Mouse (Mus musculus) neural tube, embryonic 11.5 days (tissue): ENCODE measurements around the gene Ndufb7. TPM values are rescaled to one million over a fixed set of nuclear protein-coding genes. Genes with fewer than 3 reads are reported as not detected.

ENCODE experiments used
- ATAC-seq: fragments of 200-750 bp; cut with Nextera tagmentation; 2 replicates; pipeline ENCODE4 v1.8.0; 2017; ENCODE audit warnings: moderate number of reproducible peaks, mild to moderate bottlenecking, moderate TSS enrichment, moderate library complexity; ENCODE audit not compliant: insufficient read depth, low FRiP score, low TSS enrichment
- DNase-seq: peaks from one replicate; pipeline ENCODE4 v3.0.0-alpha.2; 2015; ENCODE audit warnings: low spot score
- H3K27ac ChIP-seq: fragments of 300-500 bp; sonication (generic); 2 replicates; pipeline ENCODE4 v1.5.1; 2014; ENCODE audit warnings: low read depth, mild to moderate bottlenecking, low read length
- H3K27me3 ChIP-seq: fragments of 300-500 bp; sonication (generic); 2 replicates; pipeline ENCODE4 v1.6.1; 2014; ENCODE audit warnings: mild to moderate bottlenecking, low read length, mixed read lengths; ENCODE audit not compliant: control insufficient read depth, insufficient read depth
- H3K36me3 ChIP-seq: fragments of 300-500 bp; sonication (generic); 2 replicates; pipeline ENCODE4 v1.6.1; 2014; ENCODE audit warnings: mild to moderate bottlenecking, low read length, moderate library complexity, mixed read lengths; ENCODE audit not compliant: control insufficient read depth, insufficient read depth
- H3K4me1 ChIP-seq: fragments of 300-500 bp; sonication (generic); 2 replicates; pipeline ENCODE4 v1.6.1; 2014; ENCODE audit warnings: low read length, mixed read lengths; ENCODE audit not compliant: control insufficient read depth, insufficient read depth
- H3K4me2 ChIP-seq: fragments of 300-500 bp; sonication (generic); 2 replicates; pipeline ENCODE4 v1.6.1; 2014; ENCODE audit warnings: low read depth, mild to moderate bottlenecking, moderate library complexity
- H3K4me3 ChIP-seq: fragments of 300-500 bp; sonication (generic); 2 replicates; pipeline ENCODE4 v1.5.1; 2014; ENCODE audit warnings: low read depth, low read length
- H3K9ac ChIP-seq: fragments of 300-500 bp; sonication (generic); 2 replicates; pipeline ENCODE4 v1.6.1; 2014; ENCODE audit warnings: mild to moderate bottlenecking, low read length
- H3K9me3 ChIP-seq: fragments of 300-500 bp; sonication (generic); 2 replicates; pipeline ENCODE4 v1.6.1; 2016; ENCODE audit warnings: low read length; ENCODE audit not compliant: control insufficient read depth
- WGBS: fragments of 180-500 bp; shearing (Covaris S2); extraction: QIAGEN DNeasy Blood & Tissue Kit; methylation state at CpG from one replicate; pipeline ENCODE4 v1.1.7; 2014; 5-methylcytosine and 5-hydroxymethylcytosine counted together
- polyA plus RNA-seq: library from polyadenylated mRNA; unstranded; fragments of >200 nt; fragmentation: Nextera tagmentation; extraction: Ambion mirVana; gene quantifications from 2 replicates; pipeline ENCODE4 v1.2.1, GENCODE M21; 2014

The Ndufb7 gene
- polyA plus RNA-seq, 1 experiment from 2014 or later: 326 TPM

DNA sequence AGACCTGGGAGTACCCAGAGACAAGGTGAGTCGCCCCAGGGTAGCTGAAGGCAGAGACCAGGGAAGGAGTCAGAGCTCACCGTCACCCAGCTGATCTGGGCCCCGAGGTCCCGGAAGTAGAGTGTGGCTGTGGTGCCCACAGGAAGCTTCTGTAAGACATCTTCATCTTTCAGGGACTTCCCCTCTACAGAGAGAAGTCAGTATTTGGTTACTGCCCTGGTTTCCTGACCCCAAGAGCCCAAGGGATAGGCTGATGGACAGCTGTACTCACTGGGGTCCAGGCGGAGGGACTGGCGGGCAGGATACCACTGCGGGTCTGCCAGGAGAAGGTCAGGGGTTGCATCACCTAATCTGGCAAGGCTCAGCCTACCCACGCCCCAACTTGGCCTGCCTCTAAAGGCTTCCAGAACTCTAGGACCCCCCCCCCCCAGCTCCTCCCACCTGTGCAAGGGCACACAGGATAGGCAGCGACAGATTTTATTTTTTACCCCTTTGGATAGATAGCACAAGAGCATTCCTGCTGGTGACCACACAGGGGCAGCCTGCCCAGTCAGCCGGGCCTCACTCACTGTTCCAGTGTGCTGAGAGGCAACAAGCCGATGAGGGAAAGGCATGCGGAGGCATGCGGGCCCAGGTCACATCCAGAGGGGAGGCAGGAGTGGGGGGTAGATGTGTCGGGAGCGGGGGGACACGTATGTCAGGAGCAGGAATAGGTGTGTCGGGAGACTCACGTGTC, 6.8 kb downstream of the Ndufb7 start:
- H3K36me3 ChIP-seq: peaks cover 17% of the 10 kb centered on the region
- H3K4me1 ChIP-seq: peaks cover 13% of the 10 kb centered on the region
- H3K4me3 ChIP-seq: no peak overlapping the region
- ATAC-seq: no peak
- no peak overlapping the region for H3K4me2 ChIP-seq
- no peak overlapping the region; the same call in 1 of the 2 replicates for H3K9ac ChIP-seq
- H3K9me3 ChIP-seq: no peaks in the 10 kb centered on the region
- no peaks in the 10 kb centered on the region for H3K27me3 ChIP-seq
- WGBS: 88% methylated on average over 18 of the region's 18 CpGs
- no peak for DNase-seq
- no peak overlapping the region for H3K27ac ChIP-seq

- DNase-seq: no peak
- no peak overlapping the region for H3K27ac ChIP-seq
- no peak overlapping the region for H3K4me2 ChIP-seq
- 84% methylated on average over 15 of the region's 15 CpGs for WGBS
- no peaks in the 10 kb centered on the region for H3K9me3 ChIP-seq
- H3K4me3 ChIP-seq: no peak overlapping the region
- ATAC-seq: no peak
- H3K4me1 ChIP-seq: peaks cover 13% of the 10 kb centered on the region
- no peaks in the 10 kb centered on the region for H3K27me3 ChIP-seq
- no peak overlapping the region for H3K9ac ChIP-seq
- peaks cover 17% of the 10 kb centered on the region for H3K36me3 ChIP-seq
These were observed 8.3 kb downstream of the Ndufb7 start for GRCm38 (mm10) chr8:83574631-83575315.

GRCm38 (mm10) chr8:83575561-83576515, 9.4 kb downstream of the Ndufb7 start:
- H3K36me3 ChIP-seq: peaks cover 10% of the 10 kb centered on the region; the same call in 1 of the 2 replicates
- H3K4me2 ChIP-seq: no peak overlapping the region
- H3K4me1 ChIP-seq: peaks cover 13% of the 10 kb centered on the region
- no peaks in the 10 kb centered on the region for H3K9me3 ChIP-seq
- DNase-seq: no peak
- H3K27me3 ChIP-seq: no peaks in the 10 kb centered on the region
- 72% methylated on average over 17 of the region's 17 CpGs for WGBS
- H3K27ac ChIP-seq: no peak overlapping the region
- H3K4me3 ChIP-seq: no peak overlapping the region
- ATAC-seq: no peak
- H3K9ac ChIP-seq: no peak overlapping the region

GRCm38 (mm10) chr8:83576516-83576895, 10.0 kb downstream of the Ndufb7 start:
- peaks cover 13% of the 10 kb centered on the region for H3K4me1 ChIP-seq

DNA sequence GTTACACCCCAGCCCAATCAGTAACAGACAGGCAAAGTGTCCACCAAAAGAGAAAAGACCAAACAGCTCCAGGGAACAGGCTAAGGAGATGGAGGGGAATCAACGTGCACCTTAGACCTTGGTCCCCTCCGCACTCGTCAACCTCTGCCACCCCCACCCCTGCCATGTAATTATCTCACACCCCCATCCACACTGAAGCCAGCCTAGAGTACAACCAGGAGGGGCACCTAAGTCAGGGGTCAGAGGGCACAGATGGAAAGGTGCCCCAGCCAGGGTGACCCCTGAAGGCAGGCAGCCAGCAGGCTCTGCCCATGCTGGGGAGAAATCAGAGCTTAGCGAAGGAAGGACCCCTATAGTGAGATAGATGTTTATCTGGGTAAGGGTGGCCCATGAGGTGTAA, 10.4 kb downstream of the Ndufb7 start:
- no peak for DNase-seq
- H3K9me3 ChIP-seq: no peaks in the 10 kb centered on the region
- H3K9ac ChIP-seq: no peak overlapping the region
- no peak overlapping the region for H3K4me2 ChIP-seq
- H3K4me1 ChIP-seq: peaks cover 13% of the 10 kb centered on the region
- no peak overlapping the region for H3K27ac ChIP-seq
- no peak for ATAC-seq
- WGBS: 71% methylated on average over 4 of the region's 4 CpGs
- H3K27me3 ChIP-seq: no peaks in the 10 kb centered on the region
- H3K4me3 ChIP-seq: no peak overlapping the region
- peaks cover 6% of the 10 kb centered on the region; the same call in 1 of the 2 replicates for H3K36me3 ChIP-seq

More at GRCm38 (mm10) chr8:83576516-83576895, 10.0 kb downstream of the Ndufb7 start:
- H3K4me2 ChIP-seq: no peak overlapping the region
- no peak for DNase-seq
- WGBS: 71% methylated on average over 3 of the region's 4 CpGs
- H3K27ac ChIP-seq: no peak overlapping the region
- H3K36me3 ChIP-seq: peaks cover 8% of the 10 kb centered on the region; the same call in 1 of the 2 replicates
- H3K9me3 ChIP-seq: no peaks in the 10 kb centered on the region
- no peak for ATAC-seq
- H3K27me3 ChIP-seq: no peaks in the 10 kb centered on the region
- no peak overlapping the region for H3K4me3 ChIP-seq
- no peak overlapping the region for H3K9ac ChIP-seq

GRCm38 (mm10) chr8:83577384-83577791, 10.9 kb downstream of the Ndufb7 start:
- peaks cover 2% of the 10 kb centered on the region; the same call in 1 of the 2 replicates for H3K36me3 ChIP-seq
- WGBS: 57% methylated on average over 9 of the region's 9 CpGs
- no peak overlapping the region for H3K4me2 ChIP-seq
- no peak overlapping the region for H3K27ac ChIP-seq
- H3K9me3 ChIP-seq: no peaks in the 10 kb centered on the region
- DNase-seq (no peak), ATAC-seq (no peak)
- no peak overlapping the region for H3K4me3 ChIP-seq
- H3K9ac ChIP-seq: no peak overlapping the region
- peaks cover 13% of the 10 kb centered on the region for H3K4me1 ChIP-seq
- no peaks in the 10 kb centered on the region for H3K27me3 ChIP-seq

GRCm38 (mm10) chr8:83578131-83579055, 11.9 kb downstream of the Ndufb7 start:
- Histone ChIP-seq H3K9me3 (no peaks in the 10 kb centered on the region), H3K36me3 (no peaks in the 10 kb centered on the region), H3K4me2 (no peak overlapping the region), H3K4me1 (peaks cover 13% of the 10 kb centered on the region), H3K4me3 (no peak overlapping the region), H3K27ac (no peak overlapping the region), H3K27me3 (no peaks in the 10 kb centered on the region), H3K9ac (no peak overlapping the region)
- DNase-seq (no peak), ATAC-seq (no peak)
- WGBS: 79% methylated on average over 17 of the region's 17 CpGs
